Mouse (Mus musculus) cerebellum, adult 9-11 months (tissue): ENCODE results near the gene Rps6kl1.
"Not testable (repeated sequence)": the region's sequence is repeated elsewhere in the genome, so short reads cannot be mapped to it uniquely, and the experiment has no call there.

Experiments
- DNase-seq: peaks from one replicate; pipeline ENCODE4 v3.0.0; 2022

Gene Rps6kl1

DNA sequence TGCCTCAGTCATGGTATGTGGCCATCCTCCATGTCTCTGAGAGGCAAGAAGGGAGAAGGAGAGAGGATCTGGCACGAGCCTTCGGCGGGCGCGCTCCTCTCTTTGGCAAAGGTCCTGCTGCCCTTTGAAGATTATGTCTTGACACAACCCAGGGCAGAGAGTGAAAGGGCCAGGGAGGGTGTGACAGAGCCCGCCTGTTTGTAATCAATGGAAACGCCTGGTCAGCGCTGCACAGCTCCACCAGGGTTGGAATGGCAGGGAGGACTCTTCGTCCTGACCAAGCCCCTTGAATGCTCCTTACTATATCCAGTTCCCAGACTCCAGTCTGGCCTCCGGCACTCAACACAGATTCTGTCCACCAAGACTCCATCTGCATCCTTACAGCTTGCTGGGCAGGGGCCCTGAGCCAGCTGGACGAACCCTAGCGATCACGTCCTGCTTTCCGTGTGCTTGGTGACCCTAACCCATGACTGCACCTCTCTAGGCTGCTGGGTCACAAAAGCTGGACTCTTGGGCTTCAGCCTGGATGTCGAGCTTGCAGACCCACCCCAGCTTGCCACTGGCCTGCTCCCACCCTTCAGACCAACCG lies 24.1 kb upstream of the Rps6kl1 start:
- DNase-seq: no peak

- DNase-seq: no peak
Observed at GRCm38 (mm10) chr12:85174016-85174415, 23.0 kb upstream of the Rps6kl1 start.

DNA sequence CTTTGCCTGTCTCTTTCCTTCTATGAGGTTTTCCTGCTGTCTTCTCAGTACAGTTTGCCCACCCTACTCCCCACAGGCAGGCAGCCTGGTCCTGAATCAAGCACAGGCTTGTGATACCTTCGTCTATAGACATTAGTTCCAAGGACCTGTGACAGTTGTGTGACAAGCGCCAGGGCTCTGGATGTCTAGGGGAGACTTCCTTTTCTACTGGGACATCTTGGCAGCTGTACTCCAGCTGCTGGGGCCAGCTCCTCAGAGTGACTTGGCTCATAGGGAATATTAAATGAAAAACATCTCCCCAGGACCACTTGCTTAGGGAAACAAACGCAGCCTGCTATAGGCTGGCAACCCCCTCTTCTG lies 19.9 kb upstream of the Rps6kl1 start:
- DNase-seq: no peak

DNA sequence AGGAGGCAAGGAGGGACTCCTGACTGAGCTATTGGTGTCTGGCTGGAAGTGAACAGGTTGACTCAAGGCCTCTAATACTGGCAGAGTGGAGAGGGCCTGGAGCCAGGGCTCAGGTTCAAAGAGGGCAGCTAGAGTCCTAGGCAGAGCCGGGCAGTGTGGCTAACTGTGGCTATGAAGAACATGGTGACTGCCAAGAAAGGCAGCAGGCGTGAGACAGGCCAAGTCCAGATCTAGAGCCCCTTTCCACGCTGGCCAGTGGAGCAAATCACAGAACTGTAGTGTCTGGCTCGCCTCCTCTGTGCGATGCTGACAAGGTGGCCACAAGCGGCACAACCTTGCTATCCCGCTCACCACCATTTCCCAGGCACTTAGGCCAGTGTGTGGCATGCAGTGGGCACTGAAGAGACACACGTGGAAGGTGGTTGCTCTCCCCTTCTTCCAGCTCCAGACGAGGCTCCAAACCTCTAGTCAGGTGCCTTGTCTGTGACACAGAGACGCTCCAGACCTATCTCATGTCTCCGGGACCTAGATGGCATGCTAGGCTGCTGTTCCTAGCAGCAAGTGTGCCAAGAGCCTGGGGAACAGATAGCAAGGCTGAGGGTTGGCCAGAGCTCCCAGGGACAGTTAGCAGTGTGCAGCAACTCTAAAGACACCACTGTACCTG lies 19.4 kb upstream of the Rps6kl1 start:
- DNase-seq: peak; percentile 67

DNA sequence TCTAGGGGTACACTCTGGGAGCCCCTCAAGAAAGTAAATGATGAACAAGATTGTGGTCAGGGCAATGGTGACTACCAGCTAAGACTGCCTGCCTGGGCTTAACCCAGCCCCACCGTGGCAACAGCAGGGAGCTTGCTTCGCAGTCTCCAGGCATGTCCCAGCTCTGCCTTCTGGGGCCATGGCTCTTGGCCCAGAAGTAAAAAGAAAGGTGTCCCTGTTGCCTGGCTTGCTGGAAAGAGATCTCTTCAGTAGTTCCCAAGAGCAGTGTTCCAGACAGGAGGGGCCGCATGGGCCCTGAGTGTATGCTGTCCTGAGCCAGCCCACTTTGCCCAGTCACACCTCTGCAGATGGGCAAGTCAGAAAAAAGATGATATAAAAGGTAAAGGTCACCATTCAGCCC lies 18.8 kb upstream of the Rps6kl1 start:
- DNase-seq: no peak

GRCm38 (mm10) chr12:85169117-85169858 lies 18.2 kb upstream of the Rps6kl1 start:
- DNase-seq: peak; percentile 76

- no peak for DNase-seq
Observed at GRCm38 (mm10) chr12:85166631-85167030, 15.6 kb upstream of the Rps6kl1 start.

DNA sequence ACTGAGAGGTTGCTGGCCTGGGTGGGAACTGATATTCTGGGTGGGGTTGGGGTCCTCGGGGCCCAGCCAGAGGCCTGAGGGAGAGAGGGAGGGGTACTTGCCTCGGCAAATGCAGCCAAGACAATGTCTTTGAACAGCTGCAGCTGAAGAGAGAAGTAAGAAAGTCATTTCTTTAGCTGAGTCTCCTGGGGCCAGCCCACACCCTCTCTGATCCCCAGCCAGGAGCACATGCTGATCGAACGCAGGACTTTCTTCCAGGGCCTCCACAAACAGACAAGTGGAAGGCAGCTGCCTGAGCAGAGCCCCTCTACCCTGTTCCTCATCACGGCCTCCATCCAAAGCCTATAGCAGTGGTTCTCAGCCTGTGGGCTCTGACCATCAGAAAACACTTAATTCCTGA lies 13.9 kb upstream of the Rps6kl1 start:
- no peak for DNase-seq

DNA sequence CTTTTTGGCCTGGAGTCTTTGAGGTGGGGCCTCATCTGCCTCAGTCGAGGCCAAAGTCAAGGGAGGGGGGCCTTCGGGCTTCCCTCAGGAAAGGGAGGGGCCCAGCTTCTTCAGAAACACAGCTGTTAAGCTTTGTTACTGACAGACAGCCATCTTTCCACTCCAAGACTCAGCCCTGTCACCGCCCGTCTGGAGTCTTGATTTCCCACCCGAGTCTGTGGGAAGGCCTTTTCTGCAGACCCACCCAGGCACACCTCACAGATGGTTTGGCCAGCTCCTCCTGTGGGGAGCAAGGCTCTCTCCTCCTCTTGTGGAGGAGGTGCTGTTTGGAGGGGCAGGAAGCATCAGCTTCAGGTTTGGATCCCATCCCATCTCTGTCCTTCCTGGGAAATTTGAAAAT lies 8.5 kb upstream of the Rps6kl1 start:
- DNase-seq: no peak

- no peak for DNase-seq
Observed at GRCm38 (mm10) chr12:85158801-85159200, 7.7 kb upstream of the Rps6kl1 start.

DNA sequence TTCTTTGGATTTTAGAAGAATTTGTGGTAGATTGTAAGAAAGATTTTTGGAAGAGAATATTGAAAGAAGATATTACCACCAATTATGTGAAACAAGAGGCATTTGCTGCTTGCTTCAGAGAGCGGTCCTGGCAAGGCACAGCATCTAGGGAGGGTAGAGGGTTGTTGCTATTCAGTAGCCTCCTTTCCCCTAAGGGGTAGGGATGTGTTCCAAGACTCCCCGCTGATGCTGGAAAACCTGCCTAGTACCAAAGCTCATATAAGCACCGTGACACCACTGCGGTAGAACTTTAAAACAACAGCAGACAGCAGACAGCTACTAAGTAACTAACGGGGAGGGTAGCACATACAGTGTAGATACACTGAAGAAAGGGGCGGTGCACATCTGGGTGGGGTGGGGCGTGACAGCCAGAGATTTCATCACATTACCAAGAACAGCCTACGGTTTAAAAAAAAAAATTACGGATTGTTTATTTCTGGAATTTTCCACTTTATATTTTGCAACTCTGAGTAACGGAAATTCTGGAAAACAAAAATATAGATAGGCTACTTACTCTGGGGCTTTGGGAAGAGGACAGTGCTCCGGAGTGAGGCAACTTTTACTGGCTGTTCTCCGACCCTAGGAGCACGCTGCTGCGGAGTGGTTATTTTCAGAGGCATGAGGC lies 6.9 kb upstream of the Rps6kl1 start:
- DNase-seq: no peak

DNA sequence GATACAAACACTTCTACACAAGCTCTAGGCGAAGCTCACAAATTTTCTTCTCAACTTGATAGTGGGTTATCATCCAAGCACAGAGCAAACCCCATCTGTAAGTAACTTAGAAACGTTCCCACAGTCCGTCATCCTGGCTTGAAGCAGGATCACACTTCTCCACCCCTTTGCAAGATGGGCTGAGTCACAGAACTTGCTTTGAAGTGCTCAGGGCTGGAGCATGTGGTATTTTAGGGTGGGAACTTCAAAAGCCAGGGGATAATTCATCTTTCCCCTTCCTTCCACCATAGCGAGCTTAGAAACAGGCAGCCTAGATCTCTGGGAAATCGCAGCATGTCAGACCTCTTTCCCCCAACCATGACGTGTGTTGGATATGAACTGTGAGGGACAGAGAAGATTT lies 5.3 kb upstream of the Rps6kl1 start:
- DNase-seq: no peak

DNA sequence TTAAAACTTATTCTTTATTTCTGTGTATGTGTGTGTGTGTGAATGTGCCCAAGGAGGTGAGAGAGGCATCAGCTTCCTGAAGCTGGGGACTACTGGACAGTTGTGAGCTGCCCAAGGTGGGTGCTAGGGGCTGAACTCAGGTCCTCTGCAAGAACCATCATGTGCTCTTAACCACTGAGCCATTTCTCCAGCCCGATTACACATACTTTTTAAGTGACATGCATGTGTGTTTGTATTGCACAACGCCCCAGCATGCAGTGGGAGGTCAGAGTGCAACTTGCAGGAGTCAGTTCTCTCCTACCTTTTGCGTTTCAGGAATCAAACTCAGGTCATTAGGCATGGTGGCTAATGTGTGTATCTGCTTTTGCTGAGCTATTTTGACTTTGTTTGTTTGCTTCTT lies 1.9 kb upstream of the Rps6kl1 start:
- no peak for DNase-seq

- no peak for DNase-seq
Observed at GRCm38 (mm10) chr12:85150321-85151001, 603 bp downstream of the Rps6kl1 start.

DNA sequence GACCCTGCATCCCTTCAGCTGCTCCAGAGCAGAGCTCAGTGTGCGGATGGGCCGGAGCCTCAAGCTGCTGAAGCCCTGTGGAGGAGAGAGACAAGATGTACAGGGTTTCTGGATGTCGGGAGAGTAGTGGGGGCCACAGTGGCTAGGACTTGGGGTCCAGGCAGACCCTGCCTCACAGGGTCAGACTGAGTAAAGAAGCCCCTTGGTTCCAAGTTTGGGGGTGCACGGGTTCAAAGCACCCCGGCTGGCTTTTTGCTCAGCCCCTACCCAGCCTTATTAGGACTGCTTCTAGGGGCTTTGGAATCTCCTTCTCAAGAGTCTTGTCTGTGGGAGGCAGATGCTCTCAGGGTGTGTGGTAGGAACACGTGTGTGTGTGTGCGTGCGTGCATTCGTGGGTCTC lies 4.2 kb downstream of the Rps6kl1 start:
- DNase-seq: no peak

GRCm38 (mm10) chr12:85146355-85146754 lies 4.7 kb downstream of the Rps6kl1 start:
- no peak for DNase-seq

DNA sequence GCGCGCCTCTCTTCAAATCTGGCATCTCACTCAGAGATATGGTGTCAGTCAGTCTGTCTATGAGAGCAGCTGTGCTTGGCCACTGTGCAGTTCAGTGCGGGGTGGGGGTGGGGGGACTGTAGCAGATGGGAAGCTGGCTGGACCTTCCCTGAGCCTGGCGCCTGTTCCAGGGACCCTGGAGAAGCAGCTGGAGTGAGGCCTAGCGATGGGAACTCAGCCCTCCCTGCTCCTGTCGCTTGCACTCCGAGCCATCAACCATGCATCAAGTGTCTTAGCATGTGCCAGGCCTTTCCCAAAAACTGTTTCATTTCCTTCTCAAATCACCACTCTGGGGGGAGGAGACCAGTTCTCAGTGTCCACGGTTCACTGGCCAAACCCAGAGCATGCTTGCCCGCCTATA lies 5.4 kb downstream of the Rps6kl1 start:
- no peak for DNase-seq

DNA sequence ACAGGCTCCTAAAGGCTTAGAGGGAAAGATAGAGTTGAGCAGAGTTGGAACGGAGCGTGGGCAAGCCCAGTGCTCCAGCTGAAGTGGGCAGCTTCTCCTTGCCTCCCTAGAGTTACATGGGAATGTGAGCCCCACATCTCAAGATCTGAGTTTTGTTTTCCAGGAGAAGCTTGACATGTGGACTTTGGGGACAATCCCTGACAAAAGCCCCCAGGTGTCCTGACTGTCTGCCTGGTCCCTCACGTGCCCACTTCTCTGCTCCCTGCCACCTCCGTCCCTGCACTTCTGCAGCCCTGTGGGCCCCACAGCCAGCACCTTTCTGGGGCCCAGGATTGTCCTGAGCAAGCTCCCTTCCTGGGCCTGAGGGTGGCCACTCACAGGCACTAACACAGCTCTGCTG lies 6.2 kb downstream of the Rps6kl1 start:
- no peak for DNase-seq

- DNase-seq: not testable (repeated sequence)
Observed at GRCm38 (mm10) chr12:85144276-85144675, 6.8 kb downstream of the Rps6kl1 start.

DNA sequence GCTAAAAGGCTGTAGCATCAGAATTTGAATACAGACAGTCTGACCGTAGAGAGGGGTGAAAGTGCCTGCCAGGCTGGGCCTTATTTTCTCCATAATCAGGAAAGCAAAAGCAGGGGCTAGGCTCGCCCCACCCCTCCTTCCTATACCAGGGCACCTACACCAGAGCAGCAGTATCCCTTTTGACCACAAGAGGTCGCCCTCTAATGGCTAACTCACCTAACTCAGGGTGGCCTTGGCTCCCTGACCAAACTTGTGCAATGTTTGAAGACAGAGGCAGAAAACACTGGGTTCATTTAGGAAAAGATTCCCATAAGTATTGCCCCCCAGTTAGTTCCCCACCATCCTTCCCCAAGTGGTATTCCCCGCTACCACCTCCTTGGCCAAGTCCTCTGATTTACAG lies 8.3 kb downstream of the Rps6kl1 start:
- DNase-seq: peak; percentile 73

GRCm38 (mm10) chr12:85141096-85141495 lies 10.0 kb downstream of the Rps6kl1 start:
- DNase-seq: no peak

DNA sequence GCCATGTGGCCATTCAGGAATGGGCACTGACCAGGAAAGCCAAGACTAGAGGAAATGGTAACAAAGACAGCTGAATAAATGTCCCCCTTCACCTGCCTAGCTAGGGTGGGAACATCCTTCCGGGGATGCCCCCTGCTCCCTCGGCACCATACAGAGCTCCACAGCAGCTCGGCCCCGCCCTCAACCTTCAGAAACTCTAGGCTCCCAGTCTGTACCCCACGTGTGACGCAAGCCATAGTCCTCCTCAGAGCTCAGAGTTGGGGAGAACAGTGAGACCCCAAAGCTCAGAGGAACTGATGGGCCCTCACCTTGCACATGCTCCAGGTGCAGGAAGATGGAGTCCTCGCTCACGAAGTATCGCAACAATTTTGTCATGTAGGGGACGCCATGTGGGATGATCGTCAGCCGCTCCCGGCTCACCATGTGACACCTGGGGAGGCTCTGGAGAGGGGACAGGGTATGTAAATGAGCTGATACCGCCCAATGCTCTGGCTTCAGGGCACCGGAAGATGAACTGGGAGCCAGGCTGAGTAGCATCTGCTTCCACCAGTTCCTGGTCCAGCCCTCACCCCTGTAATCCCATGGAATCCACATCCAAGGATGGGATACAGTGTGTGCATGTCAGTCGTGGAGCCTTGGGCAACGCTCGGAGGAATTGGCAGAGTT lies 10.9 kb downstream of the Rps6kl1 start:
- no peak for DNase-seq

- no peak for DNase-seq
Observed at GRCm38 (mm10) chr12:85136627-85137026, 14.4 kb downstream of the Rps6kl1 start.
